8 mouse cellular contexts compared by ENCODE assay signal in the genomic region with DNA sequence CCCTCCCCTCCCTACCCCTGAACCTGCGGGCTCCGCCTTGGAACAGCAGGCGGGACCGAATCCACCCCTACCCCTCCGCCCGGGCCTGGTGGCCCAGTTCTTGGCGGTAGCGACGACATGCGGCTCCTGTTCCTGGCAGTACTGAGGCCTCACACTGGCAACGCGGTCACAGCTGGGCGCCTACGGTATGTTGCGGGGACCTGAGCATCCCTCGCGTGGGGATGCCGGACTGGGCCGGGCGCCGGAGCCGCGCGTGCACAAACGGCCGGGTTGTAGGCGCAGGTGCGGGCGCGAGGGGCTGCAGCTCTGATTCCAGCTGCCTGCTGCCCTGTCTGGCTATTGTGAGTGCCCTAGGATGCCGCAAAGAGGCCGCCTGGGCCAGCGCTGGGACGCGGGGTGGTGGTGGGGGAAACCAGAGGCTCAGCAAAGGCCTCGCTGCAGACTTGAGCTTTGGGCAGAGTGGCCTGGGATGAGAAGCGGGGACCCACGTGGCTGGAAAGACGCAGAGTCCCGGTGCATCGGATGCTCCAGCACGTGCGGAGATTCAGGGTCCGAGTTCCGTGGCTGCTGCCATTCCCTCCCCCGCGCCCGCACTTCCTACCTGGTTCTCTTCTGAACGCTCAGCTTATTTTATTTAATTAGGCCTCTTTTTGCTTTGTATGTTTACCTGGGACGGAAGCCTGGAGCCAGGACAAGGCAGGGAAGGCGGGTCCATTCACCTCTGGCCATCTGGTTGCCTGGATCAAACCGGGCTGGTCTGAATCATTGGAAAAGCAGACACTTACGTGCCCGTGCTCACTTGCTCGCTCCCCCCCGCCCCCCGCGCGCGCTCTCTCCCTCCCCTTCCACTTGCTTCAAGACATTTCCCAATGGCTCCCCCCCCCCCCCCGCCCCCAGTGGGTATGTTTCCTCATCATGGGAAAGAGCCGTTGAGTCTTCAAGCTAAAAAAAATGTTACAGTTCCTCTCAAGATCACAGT. TPM values are rescaled to one million over a fixed set of nuclear protein-coding genes. Genes with fewer than 3 reads are reported as not detected.
DNase-seq lines count a peak whose midpoint lies in the region; ATAC-seq and TF ChIP-seq lines count a peak whose summit lies in the region.

A gene (plus strand): TSS at position 96 of the 979 bp plus-strand sequence.
A gene (minus strand): TSS at position 731 of the 979 bp plus-strand sequence.

- H3K27ac ChIP-seq in spleen, adult 2 months (ENCODE audit: insufficient read depth, low read length), result no peak within 1 kb of the TSS
- no peak within 1 kb of the TSS for H3K27ac ChIP-seq in intestine, embryonic 14.5 days (ENCODE audit: low read depth)
- peak within 1 kb of the TSS; percentile 88 for H3K27ac ChIP-seq in limb, embryonic 10.5 days
- no peak within 1 kb of the TSS for H3K27ac ChIP-seq in neural tube, embryonic 11.5 days (ENCODE audit: low read depth, low read length)

- no peak for DNase-seq in spleen, adult 2 months (ENCODE audit: low read depth in 1 of 2, low spot score in 2 of 2)
- no peak for DNase-seq in spleen, postnatal 36 days (ENCODE audit: low spot score in 2 of 2)
- DNase-seq in embryo, embryonic 10.5 days (ENCODE audit: low spot score), result peak; percentile 59
- DNase-seq in intestine, embryonic 14.5 days (ENCODE audit: low spot score), result peak; percentile 72
- peak; percentile 73 for DNase-seq in limb, embryonic 10.5 days (ENCODE audit: low spot score)
- DNase-seq in neural tube, embryonic 11.5 days (ENCODE audit: low spot score), result peak; percentile 63
- DNase-seq in T-cell, adult 2 months (ENCODE audit: low spot score), result no peak
- DNase-seq in heart, adult 11 months, result no peak

- no peak for TF ChIP-seq POLR2A in spleen, adult 2 months (IDR thresholded peaks at IDR 0.05; ENCODE audit: low read depth, low read length)

- ATAC-seq in intestine, embryonic 14.5 days (replicated peaks; ENCODE audit: low FRiP score, low TSS enrichment, low read depth), result peak; percentile 65
- ATAC-seq in neural tube, embryonic 11.5 days (ENCODE audit: insufficient read depth, low FRiP score, low TSS enrichment), result peak; percentile 77

- H3K27me3 ChIP-seq in spleen, adult 2 months (ENCODE audit: control insufficient read depth, insufficient read depth, low read length), result peaks cover 12% of the 10 kb centered on the region
- H3K27me3 ChIP-seq in intestine, embryonic 14.5 days (replicated peaks; ENCODE audit: control insufficient read depth, insufficient read depth, low read length), result peaks cover 30% of the 10 kb centered on the region
- H3K27me3 ChIP-seq in limb, embryonic 10.5 days (ENCODE audit: low read depth, poor library complexity, severe bottlenecking), result peaks cover 36% of the 10 kb centered on the region
- no peaks in the 10 kb centered on the region for H3K27me3 ChIP-seq in neural tube, embryonic 11.5 days (ENCODE audit: control insufficient read depth, insufficient read depth, low read length)

- no peaks in the 10 kb centered on the region for H3K9me3 ChIP-seq in intestine, embryonic 14.5 days (ENCODE audit: control insufficient read depth, low read length)
- no peaks in the 10 kb centered on the region for H3K9me3 ChIP-seq in limb, embryonic 10.5 days (replicated peaks)
- no peaks in the 10 kb centered on the region for H3K9me3 ChIP-seq in neural tube, embryonic 11.5 days (ENCODE audit: control insufficient read depth, low read length)

- peak within 1 kb of the TSS; percentile 72 for H3K4me2 ChIP-seq in intestine, embryonic 14.5 days (ENCODE audit: low read length)
- peak within 1 kb of the TSS; percentile 91 for H3K4me2 ChIP-seq in neural tube, embryonic 11.5 days (ENCODE audit: low read depth)

- peak within 1 kb of the TSS; percentile 39 for H3K9ac ChIP-seq in intestine, embryonic 14.5 days (ENCODE audit: low read length)
- H3K9ac ChIP-seq in neural tube, embryonic 11.5 days (ENCODE audit: low read length), result peak within 1 kb of the TSS; percentile 73

- WGBS in spleen, adult 2 months, result 3% methylated on average over 62 of the region's 62 CpGs
- under 1% methylated on average over 62 of the region's 62 CpGs for WGBS in intestine, embryonic 14.5 days
- 1% methylated on average over 62 of the region's 62 CpGs for WGBS in limb, embryonic 10.5 days
- WGBS in neural tube, embryonic 11.5 days, result 1% methylated on average over 59 of the region's 62 CpGs

- no peak for TF ChIP-seq CTCF in spleen, adult 2 months (IDR thresholded peaks at IDR 0.05; ENCODE audit: extremely low read depth, insufficient read depth, insufficient read length, insufficient replicate concordance)

- peak within 1 kb of the TSS; percentile 45 for H3K4me3 ChIP-seq in spleen, adult 2 months (ENCODE audit: extremely low read depth, insufficient read depth, insufficient read length)
- H3K4me3 ChIP-seq in intestine, embryonic 14.5 days (ENCODE audit: low read depth, low read length), result peak within 1 kb of the TSS; percentile 38
- H3K4me3 ChIP-seq in limb, embryonic 10.5 days, result peak within 1 kb of the TSS; percentile 73
- H3K4me3 ChIP-seq in neural tube, embryonic 11.5 days (ENCODE audit: low read depth, low read length), result peak within 1 kb of the TSS; percentile 47

- no peaks in the 10 kb centered on the region for H3K36me3 ChIP-seq in spleen, adult 2 months (ENCODE audit: control insufficient read depth, insufficient read depth, low read length)
- no peaks in the 10 kb centered on the region for H3K36me3 ChIP-seq in intestine, embryonic 14.5 days (ENCODE audit: control insufficient read depth, insufficient read depth, low read length)
- no peaks in the 10 kb centered on the region for H3K36me3 ChIP-seq in limb, embryonic 10.5 days
- H3K36me3 ChIP-seq in neural tube, embryonic 11.5 days (ENCODE audit: control insufficient read depth, insufficient read depth, low read length), result no peaks in the 10 kb centered on the region

- H3K4me1 ChIP-seq in spleen, adult 2 months (ENCODE audit: control insufficient read depth, insufficient read depth, insufficient read length), result peaks cover 4% of the 10 kb centered on the region
- no peaks in the 10 kb centered on the region for H3K4me1 ChIP-seq in intestine, embryonic 14.5 days (replicated peaks; ENCODE audit: control insufficient read depth, insufficient read depth, low read length)
- peaks cover 17% of the 10 kb centered on the region for H3K4me1 ChIP-seq in limb, embryonic 10.5 days
- no peaks in the 10 kb centered on the region for H3K4me1 ChIP-seq in neural tube, embryonic 11.5 days (ENCODE audit: control insufficient read depth, insufficient read depth, low read length)

RNA-seq across cellular contexts. Expression of the first gene that starts in this region (rescaled TPM):
- polyA plus RNA-seq in spleen, adult 2 months (2012; rRNA removed), result 0.12 and 0.22 TPM in 2 replicates
- 0.43 and 0.49 TPM in 2 replicates for polyA plus RNA-seq in intestine, embryonic 14.5 days (2014; fragmentation: Nextera tagmentation; extraction: Ambion mirVana)
- polyA plus RNA-seq in limb, embryonic 10.5 days (2016; fragmentation: Nextera tagmentation; extraction: Ambion mirVana), result 0.94 and 0.99 TPM in 2 replicates
- polyA plus RNA-seq in neural tube, embryonic 11.5 days (2014; fragmentation: Nextera tagmentation; extraction: Ambion mirVana), result 0.89 and 1.1 TPM in 2 replicates

RNA-seq across cellular contexts. Expression of the second gene that starts in this region (rescaled TPM):
- 69.0 and 75.4 TPM in 2 replicates for polyA plus RNA-seq in spleen, adult 2 months (2012; rRNA removed)
- polyA plus RNA-seq in intestine, embryonic 14.5 days (2014; fragmentation: Nextera tagmentation; extraction: Ambion mirVana), result 18.6 and 20.2 TPM in 2 replicates
- polyA plus RNA-seq in limb, embryonic 10.5 days (2016; fragmentation: Nextera tagmentation; extraction: Ambion mirVana), result 25.1 and 25.6 TPM in 2 replicates
- 20.6 and 25.5 TPM in 2 replicates for polyA plus RNA-seq in neural tube, embryonic 11.5 days (2014; fragmentation: Nextera tagmentation; extraction: Ambion mirVana)

Comparison
In these comparisons a context has a peak if more than half of its experiments do, and no peak if none do; other contexts are left out.
1. DNase-seq: peak in embryo, embryonic 10.5 days (single experiment), intestine, embryonic 14.5 days (single experiment), limb, embryonic 10.5 days (single experiment) and neural tube, embryonic 11.5 days (single experiment); none in spleen, adult 2 months (0 of 2), spleen, postnatal 36 days (0 of 2), T-cell, adult 2 months (single experiment) and heart, adult 11 months (single experiment).
2. Peak in every context shown above with its lines, with median percentiles within 50 percentile points of each other: H3K4me3 ChIP-seq.